Mouse (Mus musculus) stomach, embryonic 16.5 days (tissue): ENCODE measurements around the gene Gm773. TPM values are rescaled to one million over a fixed set of nuclear protein-coding genes. Genes with fewer than 3 reads are reported as not detected.
"Not testable (repeated sequence)": the region's sequence is repeated elsewhere in the genome, so short reads cannot be mapped to it uniquely, and the experiment has no call there.

ENCODE experiments used
- ATAC-seq: fragments of 200-750 bp; cut with Nextera tagmentation; 2 replicates; pipeline ENCODE4 v1.8.0; 2017; ENCODE audit warnings: moderate number of reproducible peaks, moderate TSS enrichment; ENCODE audit not compliant: insufficient read depth, low FRiP score
- H3K27ac ChIP-seq: fragments of 300-500 bp; sonication (generic); 2 replicates; pipeline ENCODE4 v1.5.1; 2014; ENCODE audit warnings: low read length
- H3K27me3 ChIP-seq: fragments of 300-500 bp; sonication (generic); 2 replicates; pipeline ENCODE4 v1.6.1; 2014; ENCODE audit warnings: low read length, control low read depth, mixed read lengths; ENCODE audit not compliant: control insufficient read depth, insufficient read depth
- H3K36me3 ChIP-seq: fragments of 300-500 bp; sonication (generic); 2 replicates; pipeline ENCODE4 v1.6.1; 2014; ENCODE audit warnings: low read length; ENCODE audit not compliant: control insufficient read depth, insufficient read depth
- H3K4me1 ChIP-seq: fragments of 300-500 bp; sonication (generic); 2 replicates; pipeline ENCODE4 v1.6.1; 2014; ENCODE audit warnings: low read length, control low read depth, mixed read lengths; ENCODE audit not compliant: control insufficient read depth, insufficient read depth
- H3K4me2 ChIP-seq: fragments of 300-500 bp; sonication (generic); 2 replicates; pipeline ENCODE4 v1.6.1; 2014; ENCODE audit warnings: low read depth, low read length, mixed read lengths
- H3K4me3 ChIP-seq: fragments of 300-500 bp; sonication (generic); replicated peaks from 2 replicates; pipeline ENCODE4 v1.5.1; 2014; ENCODE audit warnings: mild to moderate bottlenecking, low read length
- H3K9ac ChIP-seq: fragments of 300-500 bp; sonication (generic); 2 replicates; pipeline ENCODE4 v1.6.1; 2014; ENCODE audit warnings: low read length
- H3K9me3 ChIP-seq: fragments of 300-500 bp; sonication (generic); replicated peaks from 2 replicates; pipeline ENCODE4 v1.6.1; 2016; ENCODE audit warnings: low read length, control low read depth; ENCODE audit not compliant: control insufficient read depth
- WGBS: fragments of 180-500 bp; shearing (Covaris S2); extraction: QIAGEN DNeasy Blood & Tissue Kit; methylation state at CpG from one replicate; pipeline ENCODE4 v1.1.7; 2014; 5-methylcytosine and 5-hydroxymethylcytosine counted together
- polyA plus RNA-seq: library from polyadenylated mRNA; unstranded; fragments of >200 nt; fragmentation: Nextera tagmentation; extraction: Ambion mirVana; gene quantifications from 2 replicates; pipeline ENCODE4 v1.2.1, GENCODE M21; 2015

The Gm773 gene
- not detected in 2 replicates for polyA plus RNA-seq

- no peaks in the 10 kb centered on the region for H3K36me3 ChIP-seq
- no peak within 1 kb of the TSS for H3K4me3 ChIP-seq
- no peak within 1 kb of the TSS for H3K9ac ChIP-seq
- no peaks in the 10 kb centered on the region for H3K4me1 ChIP-seq
- no peaks in the 10 kb centered on the region for H3K27me3 ChIP-seq
- no peaks in the 10 kb centered on the region for H3K9me3 ChIP-seq
- WGBS = 81% methylated on average over 8 of the region's 8 CpGs
- H3K27ac ChIP-seq = no peak within 1 kb of the TSS
- ATAC-seq = no peak
- no peak within 1 kb of the TSS for H3K4me2 ChIP-seq
Observed at GRCm38 (mm10) chrX:56212771-56213170, at the start of gene Gm773. TSS of gene Gm773 (minus strand) at chrX:56212881.

GRCm38 (mm10) chrX:56186449-56186848 lies 26.2 kb downstream of the Gm773 start:
- H3K9ac ChIP-seq, H3K9me3 ChIP-seq, H3K36me3 ChIP-seq, H3K4me2 ChIP-seq, ATAC-seq, H3K27ac ChIP-seq, H3K27me3 ChIP-seq, H3K4me3 ChIP-seq, H3K4me1 ChIP-seq: not testable (repeated sequence)
- WGBS = no CpG with 5 or more reads among the region's 1 CpGs

GRCm38 (mm10) chrX:56151396-56151795 lies 61.3 kb downstream of the Gm773 start:
- Histone ChIP-seq H3K27ac (no peak overlapping the region), H3K36me3 (no peaks in the 10 kb centered on the region), H3K9ac (no peak overlapping the region), H3K4me3 (no peak overlapping the region), H3K9me3 (no peaks in the 10 kb centered on the region), H3K4me2 (no peak overlapping the region), H3K27me3 (no peaks in the 10 kb centered on the region), H3K4me1 (no peaks in the 10 kb centered on the region)
- 84% methylated on average over 2 of the region's 2 CpGs for WGBS
- ATAC-seq = no peak

Other genes with a start within 250 kb of the Gm773 start
- gene 3830403N18Rik, start 76.3 kb downstream of the Gm773 start, polyA plus RNA-seq = 1.5 and 1.7 TPM in 2 replicates
- gene Zfp449, start 133.5 kb upstream of the Gm773 start, polyA plus RNA-seq = 8.3 and 9.2 TPM in 2 replicates
- 3.7 TPM in 2 replicates for gene Smim10l2a, start 161.7 kb upstream of the Gm773 start, polyA plus RNA-seq
- 2.4 TPM in 2 replicates for gene Gm2174, start 235.1 kb upstream of the Gm773 start, polyA plus RNA-seq
- gene Ints6l, start 242.0 kb upstream of the Gm773 start, polyA plus RNA-seq = 27.2 and 28.5 TPM in 2 replicates